Mouse (Mus musculus) kidney, adult 8-10 months (tissue): ENCODE results near the gene Rere.

ENCODE experiments used
- DNase-seq, 2 experiments: peaks; one replicate each; pipeline ENCODE4 v3.0.0; 2022

Gene Rere

DNA sequence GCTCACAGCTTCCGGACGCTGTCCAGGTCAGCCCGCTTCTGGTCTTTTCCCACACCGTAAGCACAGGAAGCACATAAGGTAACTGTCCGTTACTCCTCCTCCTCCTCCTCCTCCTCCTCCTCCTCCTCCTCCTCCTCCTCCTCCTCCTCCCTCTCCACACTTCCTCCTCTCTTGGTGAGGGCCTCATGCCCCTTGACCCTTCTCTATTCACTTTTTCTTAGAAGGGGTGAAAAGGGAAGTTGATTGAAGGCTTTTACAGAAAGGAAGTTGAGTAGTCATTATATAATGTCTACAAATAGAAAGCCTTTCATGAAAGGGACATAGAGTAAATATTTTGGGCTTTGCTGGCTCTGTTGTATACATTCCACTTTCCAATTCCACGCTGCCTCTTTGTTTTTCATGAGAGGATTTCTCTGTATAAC is 68.2 kb downstream of the Rere start:
- no peak for DNase-seq

DNA sequence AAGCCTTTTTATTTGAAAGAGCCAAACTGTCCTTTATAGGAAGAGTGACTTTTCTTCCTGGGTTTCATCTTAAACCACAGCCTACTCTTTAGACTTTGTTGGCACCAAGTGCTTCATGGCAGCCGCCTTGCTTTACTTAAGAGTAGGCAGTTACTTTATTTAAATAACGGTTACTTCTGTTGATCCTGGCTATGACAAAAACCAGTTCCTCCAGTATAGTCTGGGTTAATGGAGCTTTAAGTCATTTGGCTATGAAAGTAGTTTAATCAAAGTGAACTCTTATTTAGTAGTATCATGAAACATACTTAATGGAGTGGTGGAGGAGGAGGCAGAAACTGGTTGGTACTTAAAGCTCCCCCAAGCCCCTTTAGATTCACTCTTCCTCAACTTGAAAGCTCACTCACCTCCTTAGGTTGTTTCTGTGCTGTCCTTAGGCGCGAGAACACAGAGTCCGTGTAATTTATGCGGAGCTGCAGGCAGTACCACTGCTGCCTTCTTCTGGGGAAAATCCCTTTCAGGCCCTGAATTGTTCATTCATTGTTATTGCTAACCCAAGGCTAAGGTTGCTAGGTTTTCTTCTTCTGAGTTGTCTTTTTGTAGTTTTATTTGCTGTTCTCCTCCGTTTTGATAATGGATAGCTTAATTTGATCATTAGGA is 70.1 kb downstream of the Rere start:
- DNase-seq, result no peak

DNA sequence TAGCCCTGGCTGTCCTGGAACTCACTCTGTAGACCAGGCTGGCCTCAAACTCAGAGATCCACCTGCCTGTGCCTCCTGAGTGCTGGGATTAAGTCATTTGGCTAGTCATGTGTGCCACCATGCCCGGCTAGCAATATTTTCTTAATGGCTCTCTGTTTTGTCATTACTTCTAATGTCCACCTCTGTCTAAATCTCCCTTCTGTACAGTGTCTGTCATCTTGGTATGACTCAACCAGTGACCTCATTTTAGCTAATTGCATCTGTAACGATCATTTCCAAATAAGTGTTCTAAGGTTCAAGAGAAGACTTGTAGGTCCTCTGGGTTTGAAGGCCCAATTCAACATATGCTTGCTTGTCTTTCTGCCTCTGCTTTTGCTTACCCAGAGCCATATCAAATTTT is 71.3 kb downstream of the Rere start:
- no peak for DNase-seq

DNA sequence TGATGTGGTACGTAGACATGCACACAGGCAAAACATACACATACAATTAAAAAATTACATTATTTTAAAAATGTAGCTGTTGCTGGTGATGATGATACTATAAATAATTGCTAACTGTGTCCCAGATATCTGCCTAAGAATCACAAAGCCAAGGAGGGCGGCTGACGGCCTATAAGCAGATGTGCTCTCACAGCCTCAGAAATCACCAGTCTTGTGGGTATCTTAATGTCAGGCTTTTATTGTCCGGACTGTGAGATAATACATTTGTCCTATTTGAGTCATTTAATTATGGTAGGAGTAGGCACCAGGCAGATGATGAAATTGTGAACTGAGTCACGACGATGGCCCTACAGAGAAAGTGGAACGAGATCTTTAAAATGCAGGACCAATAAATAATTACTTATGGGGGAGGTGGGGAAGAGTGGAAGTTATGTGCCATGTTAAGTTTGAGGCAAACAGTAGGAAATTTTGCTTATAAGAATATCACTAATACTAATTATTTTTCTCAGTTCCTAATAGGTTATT is 72.0 kb downstream of the Rere start:
- no peak for DNase-seq

DNA sequence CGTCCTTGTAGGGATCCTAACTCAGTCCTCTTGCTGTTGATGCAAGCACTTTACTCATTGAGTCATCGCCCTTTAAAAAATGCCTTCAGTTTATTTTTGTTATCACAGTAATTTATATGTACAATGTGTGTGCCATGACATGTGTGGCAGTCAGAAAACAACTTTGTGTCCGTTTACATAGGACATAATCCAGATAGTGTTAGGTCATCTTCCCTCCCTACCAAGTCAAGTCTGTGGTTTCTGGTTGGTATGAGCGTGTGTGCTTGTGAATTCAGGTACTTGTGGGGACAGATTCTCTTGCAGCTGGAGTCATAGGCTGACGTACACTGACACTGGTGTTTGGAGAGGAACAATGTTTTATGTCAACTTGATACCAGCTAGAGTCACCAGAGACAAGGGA is 74.4 kb downstream of the Rere start:
- no peak for DNase-seq

DNA sequence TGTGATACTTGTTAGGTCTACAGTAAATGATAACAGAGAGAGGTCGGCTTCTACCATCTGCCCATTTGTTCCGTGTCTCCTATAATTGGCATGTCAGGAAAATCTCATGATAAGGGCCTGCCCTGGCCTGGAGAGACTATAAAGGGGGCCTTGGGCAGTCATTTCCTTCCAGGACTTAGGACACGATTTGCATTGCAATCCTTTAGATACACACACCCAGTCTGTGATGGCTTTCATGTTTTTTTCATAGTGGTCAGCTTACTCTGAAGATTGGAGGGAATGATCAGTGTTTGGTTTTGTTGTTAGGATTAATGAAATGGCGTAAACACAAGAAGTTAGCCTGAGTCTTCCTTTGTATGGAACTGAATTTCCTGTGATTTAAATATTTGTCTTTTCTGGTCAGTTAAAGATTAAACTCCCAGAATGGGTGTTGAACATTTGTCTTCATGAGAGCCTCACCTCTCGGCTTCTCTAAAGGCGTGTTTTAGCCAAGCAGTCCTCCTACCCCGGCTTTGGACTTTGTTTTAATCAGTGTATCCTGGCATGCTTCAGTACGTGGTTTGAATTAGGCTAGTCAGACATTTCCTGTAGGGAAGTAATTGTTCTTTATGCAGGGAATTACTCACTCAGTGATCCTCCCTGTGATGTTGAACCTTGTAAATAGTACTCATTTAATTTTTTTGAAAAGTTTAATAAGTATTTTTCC is 80.7 kb downstream of the Rere start:
- peak; percentile 47 to 68 for DNase-seq

DNA sequence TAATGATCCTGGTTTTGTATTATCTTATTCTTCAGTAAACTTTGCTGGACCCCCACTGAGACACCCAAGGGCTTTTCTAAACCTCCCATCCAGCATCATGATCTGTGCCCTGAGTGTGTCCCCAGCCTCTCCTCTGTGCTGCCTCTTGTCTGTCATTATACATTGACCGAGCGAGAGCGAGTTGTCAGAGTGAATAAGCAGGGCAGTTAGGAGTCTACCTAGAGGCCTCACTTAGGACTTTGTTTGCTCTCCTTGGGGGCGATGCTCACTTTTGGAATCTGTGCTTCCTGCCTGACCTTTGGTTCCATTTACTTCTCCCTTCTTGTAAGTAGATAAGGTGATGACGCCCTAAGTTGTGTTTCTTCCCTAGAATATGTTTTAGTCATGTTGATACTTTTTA is 81.4 kb downstream of the Rere start:
- no peak for DNase-seq

DNA sequence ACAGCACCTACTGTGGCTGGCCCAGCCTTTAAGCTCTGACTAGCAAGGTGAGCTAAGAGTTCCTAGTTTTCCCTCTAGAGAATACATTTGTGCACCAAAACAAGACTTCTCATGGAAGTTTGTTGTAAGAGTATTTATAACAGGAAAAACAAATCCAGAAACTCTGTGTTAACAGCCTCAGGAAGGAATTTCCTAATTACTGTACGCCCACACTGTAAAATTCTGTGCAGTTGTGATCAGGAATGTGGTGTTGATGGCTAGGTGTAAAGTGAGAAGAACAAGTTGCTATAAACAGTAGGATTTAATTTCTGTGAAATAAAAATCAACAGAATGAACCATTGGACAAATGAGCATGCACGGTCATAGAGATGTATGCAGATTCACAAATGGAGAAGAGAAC is 83.3 kb downstream of the Rere start:
- DNase-seq, result no peak

DNA sequence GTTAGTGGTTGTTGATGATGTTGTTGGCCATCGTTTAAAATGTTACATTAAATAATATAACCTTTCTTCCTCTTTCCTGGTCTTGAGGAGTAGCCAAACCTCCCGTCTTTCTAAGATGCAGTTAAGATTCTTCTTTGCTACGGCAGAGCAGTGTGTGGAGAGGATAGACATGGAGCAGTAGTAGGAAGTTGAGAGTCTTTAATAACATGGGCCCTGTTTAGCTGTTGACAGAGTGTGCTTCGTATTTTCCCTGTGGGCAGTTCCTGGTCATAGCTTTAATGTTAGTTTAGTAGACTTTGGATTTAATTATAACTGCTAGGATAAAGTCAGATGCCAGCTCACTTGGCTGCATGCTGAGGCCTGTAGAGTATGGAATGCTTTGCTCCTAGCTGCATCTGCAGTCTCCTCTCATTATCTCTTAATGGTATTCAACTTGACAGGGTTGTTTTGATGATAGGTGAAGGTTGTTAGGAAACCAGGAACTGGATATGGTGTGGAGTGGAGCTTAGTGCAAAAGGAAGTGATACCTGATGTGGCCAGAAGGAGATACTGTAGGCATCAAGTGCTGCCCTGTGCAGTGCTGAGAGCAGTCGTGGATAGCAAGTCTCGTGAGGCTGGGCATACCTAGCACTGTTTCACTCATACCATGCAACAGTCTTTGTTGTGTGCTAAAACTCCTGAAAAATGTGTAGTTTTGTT is 85.2 kb downstream of the Rere start:
- no peak for DNase-seq

DNA sequence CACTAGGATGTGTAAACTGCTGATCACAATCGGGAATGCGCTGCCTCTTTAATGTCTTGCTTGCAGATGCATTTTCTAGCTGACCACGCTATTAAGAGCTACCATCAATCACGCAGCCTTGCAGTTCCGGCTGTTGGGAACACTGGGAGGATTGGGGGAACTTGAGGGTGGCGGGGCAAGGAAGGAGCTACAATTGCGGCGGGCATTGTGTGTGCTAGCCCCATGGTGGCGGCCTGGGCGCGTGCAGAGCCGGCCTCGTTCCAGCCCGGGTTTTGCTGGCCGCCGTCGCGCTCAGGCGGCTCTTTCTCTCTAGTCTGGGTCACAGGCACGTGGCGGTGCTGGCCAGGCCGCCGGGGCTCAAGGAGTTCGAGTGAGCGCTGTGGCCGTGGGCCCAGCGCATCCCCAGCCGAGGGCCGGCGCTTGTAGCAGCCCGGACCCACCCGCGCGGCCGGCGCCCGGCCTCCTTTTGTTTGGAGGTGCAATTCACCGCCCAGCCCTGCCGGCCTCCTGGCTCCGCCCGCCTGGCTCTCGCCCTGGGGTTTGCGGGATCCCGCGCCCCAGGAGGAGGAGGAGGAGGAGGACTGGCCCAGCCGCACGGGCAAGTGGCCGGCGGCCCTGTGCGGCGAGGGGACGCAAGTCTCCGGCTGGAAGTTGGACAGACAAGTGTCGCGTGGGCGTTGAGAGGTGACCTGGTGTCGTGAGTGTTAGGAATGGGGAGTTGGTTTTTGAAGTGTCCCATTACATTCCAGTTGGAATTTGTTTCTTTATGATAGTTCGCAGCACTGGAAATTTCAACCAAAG is 90.3 kb downstream of the Rere start:
- peak; percentile 74 to 77 for DNase-seq

DNA sequence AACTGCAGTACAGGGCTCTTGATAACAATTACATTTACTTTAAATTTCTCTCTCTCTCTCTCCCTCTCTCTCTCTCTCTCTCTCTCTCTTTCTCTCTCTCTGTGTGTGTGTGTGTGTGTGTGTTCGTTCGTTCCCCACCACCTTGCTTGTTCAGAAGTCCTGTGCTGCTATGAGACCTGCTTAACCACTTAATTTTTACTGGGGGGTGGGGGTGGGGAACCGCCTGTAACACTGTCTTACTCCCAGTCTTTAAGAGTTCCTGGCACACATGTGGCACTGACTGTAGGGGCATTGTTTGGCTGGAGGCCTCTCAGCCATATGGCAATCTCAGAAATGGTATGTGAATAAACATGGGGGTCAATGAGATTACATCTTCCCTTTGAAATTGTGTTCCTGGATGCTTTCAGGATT is 91.2 kb downstream of the Rere start:
- DNase-seq, result no peak

DNA sequence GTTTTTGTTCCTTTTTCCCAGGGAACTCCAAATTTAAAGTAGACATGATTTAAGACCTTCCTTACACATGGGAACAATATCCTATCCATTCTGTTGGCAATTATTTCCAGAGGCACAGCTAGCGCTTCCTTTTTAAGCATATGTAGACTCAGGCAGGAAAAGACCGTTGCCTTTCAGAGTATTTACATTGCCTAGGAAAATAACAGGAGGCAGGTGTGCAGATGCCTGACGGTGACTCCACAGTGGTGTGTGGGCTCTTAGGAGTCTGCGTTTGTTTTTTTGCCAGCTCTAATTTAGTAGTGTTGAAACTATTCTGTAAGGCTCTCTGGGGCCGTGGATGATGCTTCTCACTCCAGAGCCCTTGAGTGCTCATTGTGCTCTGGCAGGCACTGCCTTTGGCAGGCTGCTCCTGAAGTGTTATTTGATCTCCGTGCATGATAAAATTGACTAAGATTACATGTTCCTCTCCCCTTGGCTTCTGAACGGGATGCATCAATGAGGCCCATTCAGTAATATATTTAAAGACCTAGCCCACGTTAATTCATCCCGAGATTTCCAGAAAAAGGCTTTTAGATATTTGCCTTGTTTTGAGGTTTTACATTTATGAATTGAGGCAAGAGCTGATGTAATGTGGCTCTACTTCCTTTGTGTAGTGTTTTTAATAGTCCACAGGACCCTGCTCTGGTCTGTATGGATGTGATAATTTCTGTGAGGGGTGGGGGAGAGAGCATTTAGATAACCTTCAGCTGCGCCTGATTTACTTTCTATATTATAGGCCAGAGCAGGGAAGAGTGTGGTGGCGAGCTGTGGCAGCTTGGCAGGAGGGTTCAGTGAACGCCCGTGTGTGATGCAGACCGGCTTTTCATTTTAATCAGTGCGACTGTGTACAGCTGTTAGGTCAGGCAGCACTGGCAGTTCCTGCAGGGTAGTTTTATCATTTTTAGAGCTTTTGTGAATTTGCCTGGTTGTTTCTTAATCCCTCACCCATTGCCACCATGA is 92.0 kb downstream of the Rere start:
- DNase-seq, result no peak

DNA sequence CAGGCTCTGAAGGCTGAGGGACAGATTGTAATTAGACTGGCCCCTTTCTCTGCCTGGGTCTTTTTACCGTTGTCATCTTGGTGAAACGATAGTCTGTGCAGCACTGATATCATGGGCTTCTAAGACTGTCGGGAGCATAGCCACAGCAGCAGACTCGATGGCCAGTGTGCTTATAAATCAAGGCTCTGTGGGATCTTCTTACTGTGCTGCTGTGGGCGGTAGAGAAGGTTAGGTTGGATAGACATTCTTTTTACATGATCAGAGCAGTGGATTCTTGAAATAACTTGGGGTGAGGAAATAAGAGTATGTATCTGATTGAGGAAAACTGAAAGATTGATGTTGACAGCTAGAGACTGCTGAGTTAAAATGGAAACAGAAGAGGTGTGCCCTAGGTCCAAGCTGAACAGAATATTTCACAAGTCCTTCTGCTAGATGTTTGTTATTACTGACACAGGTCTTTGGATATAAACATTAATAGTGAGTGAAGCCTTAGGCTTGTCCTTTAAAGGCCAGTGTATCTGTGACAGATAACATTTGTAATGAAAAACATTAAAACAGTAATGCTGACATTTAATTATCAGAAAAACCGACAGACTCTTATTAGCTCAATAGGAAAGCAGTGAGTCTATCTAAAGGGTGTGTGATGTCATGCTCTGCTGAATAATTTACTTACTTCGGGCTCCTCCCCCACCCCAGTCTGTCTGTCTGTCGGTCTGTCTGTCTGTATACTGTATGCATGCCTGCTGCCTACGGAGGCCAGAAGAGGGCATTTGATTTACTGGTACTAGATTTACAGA is 93.4 kb downstream of the Rere start:
- peak in 1 of 2 experiments; percentile 36 for DNase-seq

DNA sequence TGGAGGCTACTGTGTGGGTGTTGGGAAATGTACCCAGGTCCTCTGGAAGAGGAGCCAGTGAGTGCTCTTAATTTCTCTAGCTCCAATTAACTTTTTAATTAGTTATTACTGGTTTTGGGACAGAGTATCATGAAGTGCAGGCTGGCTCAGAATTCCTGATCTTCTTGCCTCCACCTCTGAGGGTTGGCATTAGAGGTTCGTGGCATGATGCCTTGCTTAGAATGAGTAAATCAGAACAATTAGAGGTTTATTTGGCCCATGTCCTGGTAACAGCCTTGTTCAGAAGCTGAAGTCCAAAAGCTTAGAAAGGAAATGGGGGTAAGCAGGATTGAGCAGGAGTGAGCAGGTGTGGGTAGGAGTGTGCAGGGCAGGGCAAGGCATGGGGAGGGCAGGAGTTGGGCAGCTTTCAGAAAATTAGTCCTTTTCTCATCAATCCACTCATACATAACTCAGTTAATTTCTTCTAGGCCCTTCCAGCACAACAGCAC is 94.0 kb downstream of the Rere start:
- DNase-seq, result peak; percentile 39 to 74

DNA sequence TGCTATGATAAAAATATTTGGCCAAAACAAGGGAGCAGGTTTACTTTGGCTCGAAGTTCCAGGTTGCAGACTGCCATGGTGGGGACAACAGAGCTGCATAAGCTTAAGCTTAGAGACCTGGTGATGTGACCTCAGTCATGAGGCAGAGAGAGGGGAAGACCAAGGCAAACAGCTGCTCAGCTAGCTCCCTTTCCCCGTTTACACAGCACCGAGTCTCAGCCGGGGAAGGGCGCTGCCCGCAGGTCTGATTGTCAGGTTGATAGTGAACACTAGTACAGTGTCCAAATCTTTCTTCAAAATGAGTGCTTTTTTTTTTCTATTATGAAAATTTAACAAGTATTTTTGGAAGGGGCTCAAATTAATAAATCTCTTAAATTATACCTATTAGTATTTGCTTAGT is 97.9 kb downstream of the Rere start:
- DNase-seq, result no peak

DNA sequence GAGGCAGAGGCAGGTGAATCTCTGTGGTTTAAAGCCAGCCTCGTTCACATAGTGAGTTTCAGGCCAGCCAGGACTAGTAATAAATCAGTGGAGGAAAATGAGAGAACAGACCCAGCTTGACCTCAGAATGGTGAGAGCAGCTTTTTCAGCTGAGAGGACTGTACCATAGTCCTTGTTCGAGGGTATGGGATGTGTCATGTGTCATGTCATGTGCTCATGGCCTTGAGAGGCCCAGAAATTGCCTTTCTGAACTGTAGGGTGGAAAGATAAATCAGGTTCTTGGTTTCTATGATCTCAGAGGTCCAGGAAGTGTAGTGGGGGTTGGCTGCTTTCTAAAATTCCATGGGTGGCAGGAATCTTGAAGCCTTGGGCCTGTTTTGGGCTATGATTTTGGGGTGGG is 98.3 kb downstream of the Rere start:
- DNase-seq, result no peak

DNA sequence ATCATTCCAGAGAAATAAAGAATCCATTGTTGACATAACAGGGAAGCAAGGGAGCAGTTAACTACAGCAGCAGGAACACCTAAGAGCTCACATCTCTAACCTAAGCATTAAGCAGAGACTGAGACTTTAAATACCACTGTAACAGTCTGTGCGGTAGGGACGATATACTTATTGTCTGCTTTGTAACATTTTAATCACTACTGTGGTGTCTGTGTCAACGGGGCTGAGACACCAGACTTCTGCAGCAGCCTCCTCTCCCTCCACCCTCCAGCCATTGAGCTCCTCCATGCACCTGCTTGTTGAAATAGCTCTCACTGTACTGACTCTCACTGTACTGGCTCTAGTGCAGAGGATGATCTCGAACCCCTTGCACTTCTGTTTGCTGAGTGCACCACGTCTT is 98.8 kb downstream of the Rere start:
- no peak for DNase-seq

DNA sequence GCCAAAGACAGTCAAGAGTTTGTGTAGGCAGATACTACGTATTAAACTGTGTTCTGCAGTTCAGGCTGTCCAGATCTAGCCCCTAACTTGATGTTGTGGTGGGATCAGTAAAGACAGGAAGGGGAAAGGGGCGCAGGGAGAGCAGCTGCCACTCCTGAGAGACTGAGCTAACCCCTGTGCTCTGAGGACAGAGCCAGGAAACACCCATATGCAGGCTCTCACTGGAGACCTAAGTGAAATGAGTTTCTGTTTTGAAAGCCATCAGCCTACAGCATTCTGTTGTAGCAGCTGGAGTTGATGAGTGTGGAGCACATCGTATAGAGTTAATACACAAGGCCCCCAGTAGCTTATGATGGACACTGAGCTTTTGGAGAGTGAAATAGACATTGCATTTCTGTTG is 101.1 kb downstream of the Rere start:
- no peak for DNase-seq

DNA sequence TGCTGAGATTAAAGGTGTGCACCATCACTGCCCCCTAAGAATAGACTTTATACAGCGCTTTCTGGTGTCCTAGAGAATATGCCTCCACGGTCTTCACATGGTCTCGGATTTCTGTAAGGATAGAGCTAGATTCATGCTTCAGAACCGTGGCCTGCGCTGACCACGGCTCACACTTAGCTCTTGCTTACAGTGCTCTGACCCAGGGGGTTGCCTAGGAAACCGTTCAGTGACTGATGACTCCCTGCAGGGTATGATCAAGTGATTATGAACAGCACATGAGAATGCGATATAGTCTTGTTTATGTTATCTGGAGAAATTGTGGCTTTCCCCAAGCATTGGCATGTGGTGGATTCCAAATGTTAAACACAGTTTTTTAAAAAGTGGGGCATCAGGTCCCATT is 103.0 kb downstream of the Rere start:
- no peak for DNase-seq

DNA sequence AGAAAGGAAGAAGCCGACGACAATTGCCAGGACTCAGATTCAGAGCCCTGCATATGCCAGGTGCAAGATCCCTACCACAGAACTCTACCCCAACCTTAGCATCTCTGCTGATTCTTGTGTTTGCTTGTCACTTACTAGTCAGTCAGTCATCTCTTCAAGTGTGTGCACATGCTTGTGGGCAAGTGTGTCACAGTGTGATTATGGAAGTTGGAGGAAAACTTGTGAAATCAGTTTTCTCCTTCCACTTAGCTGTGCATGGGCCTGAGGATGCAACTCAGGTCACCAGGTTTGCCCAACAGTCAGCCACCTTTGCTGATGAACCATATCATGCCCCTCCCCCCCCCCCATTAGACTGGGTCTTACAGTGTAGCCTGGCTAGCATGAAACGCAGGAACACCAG is 103.5 kb downstream of the Rere start:
- DNase-seq, result no peak

DNA sequence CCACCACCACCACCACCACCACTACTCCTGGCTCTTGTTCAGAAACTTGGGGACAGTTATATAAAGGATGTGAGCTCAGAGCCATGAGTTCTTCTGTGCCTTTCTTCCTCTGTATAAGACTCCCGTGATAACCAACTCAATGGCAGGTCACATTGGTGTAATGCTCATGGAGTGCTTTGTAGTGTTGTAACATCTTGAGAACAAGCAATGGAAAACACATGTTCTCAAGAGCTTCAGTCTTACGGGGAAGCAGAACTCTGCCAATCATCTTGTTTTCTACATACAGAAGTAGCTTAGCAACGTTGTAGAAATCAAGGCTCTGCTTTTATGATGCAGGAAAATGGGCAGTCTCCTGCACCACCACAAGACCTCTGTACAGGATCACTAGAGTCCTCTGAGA is 107.1 kb downstream of the Rere start:
- no peak for DNase-seq
